Mouse (Mus musculus) heart, postnatal 0 days (tissue): ENCODE data around the gene Dgkb. TPM values are rescaled to one million over a fixed set of nuclear protein-coding genes. Genes with fewer than 3 reads are reported as not detected.

Experiments used
- ATAC-seq: fragments of 200-750 bp; cut with Nextera tagmentation; 2 replicates; pipeline ENCODE4 v1.8.0; 2017; ENCODE audit warnings: low read depth, moderate number of reproducible peaks, moderate library complexity; ENCODE audit not compliant: insufficient read depth
- DNase-seq: peaks from one replicate; pipeline ENCODE4 v3.0.0-alpha.2; 2016; ENCODE audit warnings: low spot score
- H3K27ac ChIP-seq: fragments of 300-500 bp; sonication (generic); 2 replicates; pipeline ENCODE4 v1.5.1; 2014; ENCODE audit warnings: low read depth, mild to moderate bottlenecking
- H3K27me3 ChIP-seq: fragments of 300-500 bp; sonication (generic); 2 replicates; pipeline ENCODE4 v1.6.1; 2014; ENCODE audit warnings: low read length, mixed read lengths; ENCODE audit not compliant: control insufficient read depth, insufficient read depth
- H3K36me3 ChIP-seq: fragments of 300-500 bp; sonication (generic); replicated peaks from 2 replicates; pipeline ENCODE4 v1.6.1; 2014; ENCODE audit warnings: low read length, mixed read lengths; ENCODE audit not compliant: control insufficient read depth, insufficient read depth
- H3K4me1 ChIP-seq: fragments of 300-500 bp; sonication (generic); 2 replicates; pipeline ENCODE4 v1.6.1; 2014; ENCODE audit warnings: antibody characterized with exemption; ENCODE audit not compliant: control insufficient read depth, insufficient read depth
- H3K4me2 ChIP-seq: fragments of 300-500 bp; sonication (generic); 2 replicates; pipeline ENCODE4 v1.6.1; 2014; ENCODE audit warnings: low read depth, mild to moderate bottlenecking, low read length, moderate library complexity
- H3K4me3 ChIP-seq: fragments of 300-500 bp; sonication (generic); 2 replicates; pipeline ENCODE4 v1.5.1; 2014; ENCODE audit warnings: low read depth, low read length
- H3K9ac ChIP-seq: fragments of 300-500 bp; sonication (generic); replicated peaks from 2 replicates; pipeline ENCODE4 v1.6.1; 2014; ENCODE audit warnings: low read depth, low read length, mixed read lengths
- H3K9me3 ChIP-seq: fragments of 300-500 bp; sonication (generic); replicated peaks from 2 replicates; pipeline ENCODE4 v1.6.1; 2016; ENCODE audit warnings: low read length; ENCODE audit not compliant: control insufficient read depth
- CTCF ChIP-seq: IDR thresholded peaks from 2 replicates; pipeline ENCODE4 v1.5.1; 2016; ENCODE audit warnings: antibody characterized with exemption, control low read depth, low read depth
- EP300 ChIP-seq: IDR thresholded peaks from 2 replicates; pipeline ENCODE4 v1.6.1; 2016; ENCODE audit warnings: antibody characterized with exemption, low read depth
- WGBS: fragments of 180-500 bp; shearing (Covaris S2); extraction: QIAGEN DNeasy Blood & Tissue Kit; methylation state at CpG from one replicate; pipeline ENCODE4 v1.1.7; 2014; 5-methylcytosine and 5-hydroxymethylcytosine counted together
- polyA plus RNA-seq: library from polyadenylated mRNA; unstranded; fragments of >200 nt; fragmentation: Nextera tagmentation; extraction: Ambion mirVana; gene quantifications from 2 replicates; pipeline ENCODE4 v1.2.1, GENCODE M21; 2015
- total RNA-seq: library from RNA; depleted of rRNA; stranded (reverse); fragments of >200 nt; gene quantifications from 2 replicates; pipeline ENCODE4 v1.2.3, GENCODE M21; 2014; ENCODE audit warnings: low replicate concordance

The Dgkb gene
- total and polyA plus RNA-seq, 2 experiments from 2014 or later: 0.20 TPM; not detected in 1

GRCm38 (mm10) chr12:38342657-38343056, 525.1 kb downstream of the Dgkb start:
- Histone ChIP-seq H3K27me3 (no peaks in the 10 kb centered on the region), H3K4me2 (0 out of 2 replicates have a peak overlapping the region, but pooled peaks have one; percentile 6), H3K4me1 (no peaks in the 10 kb centered on the region), H3K4me3 (no peak overlapping the region), H3K9me3 (no peaks in the 10 kb centered on the region), H3K36me3 (no peaks in the 10 kb centered on the region), H3K9ac (no peak overlapping the region), H3K27ac (no peak overlapping the region)
- peak; percentile 64; the same call in 1 of the 2 replicates for ATAC-seq
- TF ChIP-seq CTCF (peak; percentile 86), EP300 (no peak)
- peak; percentile 78 for DNase-seq
- 12% methylated on average over 6 of the region's 6 CpGs for WGBS

- Histone ChIP-seq H3K9ac (no peak overlapping the region), H3K9me3 (no peaks in the 10 kb centered on the region), H3K36me3 (no peaks in the 10 kb centered on the region), H3K4me2 (no peak overlapping the region), H3K4me1 (no peaks in the 10 kb centered on the region), H3K4me3 (no peak overlapping the region), H3K27ac (no peak overlapping the region), H3K27me3 (no peaks in the 10 kb centered on the region)
- TF ChIP-seq EP300 (no peak), CTCF (no peak)
- WGBS: 79% methylated on average over 3 of the region's 3 CpGs
- no peak for ATAC-seq
- no peak for DNase-seq
These were observed 535.0 kb downstream of the Dgkb start for GRCm38 (mm10) chr12:38352481-38352880.

GRCm38 (mm10) chr12:38356386-38356785, 538.9 kb downstream of the Dgkb start:
- ATAC-seq: no peak
- Histone ChIP-seq H3K9ac (no peak overlapping the region), H3K27ac (no peak overlapping the region), H3K36me3 (no peaks in the 10 kb centered on the region), H3K27me3 (no peaks in the 10 kb centered on the region), H3K4me3 (no peak overlapping the region), H3K4me2 (no peak overlapping the region), H3K9me3 (peaks cover 4% of the 10 kb centered on the region; the same call in 1 of the 2 replicates), H3K4me1 (no peaks in the 10 kb centered on the region)
- no peak for DNase-seq
- TF ChIP-seq CTCF (no peak), EP300 (no peak)
- WGBS: 66% methylated on average over 1 of the region's 1 CpGs

DNA sequence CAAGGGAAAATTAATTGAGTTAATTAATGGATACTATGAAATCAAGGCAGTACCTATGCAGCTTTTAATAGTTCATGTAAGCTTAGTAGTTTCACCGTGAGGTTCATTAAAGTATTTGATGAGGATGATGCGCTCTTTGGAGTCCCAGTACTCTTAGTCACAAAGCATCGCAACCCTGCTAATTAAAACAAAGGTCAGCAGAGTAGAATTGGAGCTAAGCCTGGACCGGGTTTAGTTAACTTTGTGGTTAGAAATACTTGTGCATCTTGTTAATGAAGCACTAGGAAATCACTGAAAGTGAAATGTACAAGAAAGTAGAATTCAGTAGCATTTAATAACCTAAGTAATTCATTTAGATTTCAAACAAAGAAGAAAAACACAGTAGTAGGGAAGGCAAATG, 544.0 kb downstream of the Dgkb start:
- Histone ChIP-seq H3K27ac (no peak overlapping the region), H3K36me3 (no peaks in the 10 kb centered on the region), H3K4me2 (no peak overlapping the region), H3K9ac (no peak overlapping the region), H3K9me3 (peaks cover 4% of the 10 kb centered on the region; the same call in 1 of the 2 replicates), H3K27me3 (no peaks in the 10 kb centered on the region), H3K4me1 (no peaks in the 10 kb centered on the region), H3K4me3 (no peak overlapping the region)
- DNase-seq (no peak), ATAC-seq (no peak)
- TF ChIP-seq CTCF (no peak), EP300 (no peak)
- 93% methylated on average over 4 of the region's 4 CpGs for WGBS

DNA sequence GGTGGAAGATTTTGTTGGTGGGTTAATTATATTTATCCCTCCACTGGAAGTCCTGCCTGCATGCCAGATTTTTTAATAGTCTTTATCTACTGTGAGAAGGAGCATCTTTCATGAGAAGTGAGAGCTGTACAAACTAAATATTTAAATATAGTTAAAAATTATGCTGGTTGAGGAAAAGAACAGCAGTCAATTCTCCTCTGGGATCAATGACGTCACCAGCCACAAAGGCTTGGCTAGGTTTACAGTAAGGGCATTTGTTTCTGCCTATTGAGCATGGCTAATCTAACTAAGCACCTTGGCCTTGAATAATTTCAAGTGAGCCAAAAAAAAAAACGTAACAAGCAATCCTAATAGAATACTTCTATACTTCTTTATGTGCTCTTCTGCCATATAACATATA, 554.1 kb downstream of the Dgkb start:
- no peak for ATAC-seq
- no peak overlapping the region for H3K27ac ChIP-seq
- 70% methylated on average over 2 of the region's 2 CpGs for WGBS
- no peak for DNase-seq
- H3K27me3 ChIP-seq: no peaks in the 10 kb centered on the region
- H3K9me3 ChIP-seq: no peaks in the 10 kb centered on the region
- H3K36me3 ChIP-seq: no peaks in the 10 kb centered on the region
- no peak overlapping the region for H3K9ac ChIP-seq
- no peaks in the 10 kb centered on the region for H3K4me1 ChIP-seq
- TF ChIP-seq CTCF: no peak
- no peak for TF ChIP-seq EP300
- H3K4me2 ChIP-seq: no peak overlapping the region
- H3K4me3 ChIP-seq: no peak overlapping the region

GRCm38 (mm10) chr12:38374159-38374558, 556.6 kb downstream of the Dgkb start:
- H3K4me3 ChIP-seq: no peak overlapping the region
- no peaks in the 10 kb centered on the region for H3K4me1 ChIP-seq
- H3K9me3 ChIP-seq: no peaks in the 10 kb centered on the region
- ATAC-seq: no peak
- no peak overlapping the region for H3K4me2 ChIP-seq
- no peaks in the 10 kb centered on the region for H3K36me3 ChIP-seq
- TF ChIP-seq CTCF (no peak), EP300 (no peak)
- no peaks in the 10 kb centered on the region for H3K27me3 ChIP-seq
- 60% methylated on average over 3 of the region's 3 CpGs for WGBS
- H3K9ac ChIP-seq: no peak overlapping the region
- no peak for DNase-seq
- no peak overlapping the region for H3K27ac ChIP-seq
